15 mouse cellular contexts compared by ENCODE assay signal in the genomic region with DNA sequence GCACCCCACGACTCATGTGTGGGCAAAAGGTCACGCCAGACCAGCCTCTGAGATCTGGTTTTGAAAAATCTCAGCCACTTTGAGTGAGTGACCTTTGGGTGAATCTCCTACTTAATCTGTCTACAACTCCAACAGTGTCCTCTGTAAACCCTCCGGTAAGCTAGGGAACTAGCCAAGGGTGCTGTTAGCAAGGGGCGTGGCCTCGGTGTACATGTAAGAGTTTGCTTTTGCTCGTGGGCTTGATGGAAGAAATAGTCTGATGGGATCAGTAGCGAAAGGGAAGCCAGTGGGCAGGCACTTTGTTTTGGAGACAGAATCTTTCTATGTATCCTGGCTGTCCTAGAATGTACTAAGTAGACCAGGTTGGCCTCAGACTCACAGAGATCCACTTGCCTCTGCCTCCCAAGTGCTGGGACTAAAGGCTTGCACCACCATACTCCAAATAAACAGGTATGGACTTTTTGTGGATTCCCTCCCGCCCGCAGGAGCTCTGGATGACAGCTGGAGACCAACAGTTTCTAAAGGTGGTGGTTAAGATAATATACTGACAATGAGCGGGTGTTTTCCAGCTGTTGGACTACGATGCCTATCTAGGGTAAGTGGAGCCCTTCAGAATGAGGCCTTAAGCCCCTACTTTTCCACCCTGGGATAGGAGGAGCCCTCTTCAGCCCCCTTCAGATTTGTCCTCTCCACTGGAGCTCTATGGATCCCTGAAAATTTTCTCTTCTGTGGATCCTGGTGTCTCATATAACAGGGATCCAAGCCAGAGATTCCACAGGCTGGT. TPM values are rescaled to one million over a fixed set of nuclear protein-coding genes. Genes with fewer than 3 reads are reported as not detected.
DNase-seq lines count a peak whose midpoint lies in the region; ATAC-seq and TF ChIP-seq lines count a peak whose summit lies in the region.
"Had no signal": no experiment of that assay in that cellular context is flagged by ENCODE, and none has a peak within 500 bp of the region (broad histone marks: within the 10 kb centered on the region; RNA-seq: fewer than 3 reads in every experiment).

No protein-coding gene starts in this region.

- DNase-seq in hindbrain, embryonic 11.5 days (ENCODE audit: low spot score), result no peak
- peak; percentile 53 for DNase-seq in thymus, postnatal 0 days (ENCODE audit: low spot score)
- no peak for DNase-seq in thymus, adult 18-20 months
- DNase-seq in frontal cortex, postnatal 25 days (ENCODE audit: low spot score in 2 of 2), result no peak
- DNase-seq in Muller cell, postnatal 12 days (ENCODE audit: inconsistent ontology term), result no peak

- H3K27ac ChIP-seq in hindbrain, embryonic 13.5 days, result no peak overlapping the region
- no peak overlapping the region for H3K27ac ChIP-seq in hindbrain, embryonic 11.5 days (ENCODE audit: low read depth, low read length)
- H3K27ac ChIP-seq: forebrain, embryonic 12.5 days; hindbrain, embryonic 10.5 days; kidney, embryonic 15.5 days; limb, embryonic 15.5 days; neural tube, embryonic 12.5 days had no signal

- no peaks in the 10 kb centered on the region for H3K9me3 ChIP-seq in hindbrain, embryonic 13.5 days
- no peaks in the 10 kb centered on the region for H3K9me3 ChIP-seq in hindbrain, embryonic 11.5 days (ENCODE audit: control insufficient read depth, low read length)
- H3K9me3 ChIP-seq: forebrain, embryonic 12.5 days; hindbrain, embryonic 10.5 days; kidney, embryonic 15.5 days; limb, embryonic 15.5 days; neural tube, embryonic 12.5 days had no signal

- H3K9ac ChIP-seq in hindbrain, embryonic 13.5 days, result 0 out of 2 replicates have a peak overlapping the region, but pooled peaks have one; percentile 8
- no peak overlapping the region for H3K9ac ChIP-seq in hindbrain, embryonic 11.5 days (ENCODE audit: low read depth, low read length)
- H3K9ac ChIP-seq: forebrain, embryonic 12.5 days; kidney, embryonic 15.5 days; limb, embryonic 15.5 days; neural tube, embryonic 12.5 days had no signal

- H3K4me1 ChIP-seq in hindbrain, embryonic 13.5 days (replicated peaks), result peaks cover 35% of the 10 kb centered on the region
- H3K4me1 ChIP-seq in hindbrain, embryonic 11.5 days (replicated peaks; ENCODE audit: control insufficient read depth, insufficient read depth, low read length), result peaks cover 4% of the 10 kb centered on the region; the same call in 1 of the 2 replicates

- no peak for ATAC-seq in hindbrain, embryonic 13.5 days (ENCODE audit: low FRiP score)
- no peak for ATAC-seq in hindbrain, embryonic 11.5 days (ENCODE audit: low FRiP score)
- ATAC-seq: inflammation-experienced regulatory T-cells, adult 6 months had no signal

- no peak overlapping the region for H3K4me2 ChIP-seq in hindbrain, embryonic 13.5 days
- no peak overlapping the region for H3K4me2 ChIP-seq in hindbrain, embryonic 11.5 days (replicated peaks; ENCODE audit: low read depth, low read length)
- peak overlapping the region; percentile 48 for H3K4me2 ChIP-seq in myocyte (ENCODE audit: low read depth)
- H3K4me2 ChIP-seq: forebrain, embryonic 12.5 days; kidney, embryonic 15.5 days; limb, embryonic 15.5 days; neural tube, embryonic 12.5 days had no signal

- H3K4me3 ChIP-seq in hindbrain, embryonic 13.5 days, result no peak overlapping the region
- H3K4me3 ChIP-seq in hindbrain, embryonic 11.5 days (ENCODE audit: low read depth, low read length), result no peak overlapping the region
- no peak overlapping the region for H3K4me3 ChIP-seq in myocyte
- H3K4me3 ChIP-seq: forebrain, embryonic 12.5 days; hindbrain, embryonic 10.5 days; kidney, embryonic 15.5 days; limb, embryonic 15.5 days; megakaryocyte, embryonic 14.5 days; neural tube, embryonic 12.5 days had no signal

- no peak for TF ChIP-seq POLR2A in myocyte (IDR thresholded peaks at IDR 0.05; ENCODE audit: insufficient read length, low read depth)

- H3K79me2 ChIP-seq in myocyte (ENCODE audit: control insufficient read depth, insufficient read depth), result no peaks in the 10 kb centered on the region

- WGBS in hindbrain, embryonic 13.5 days, result 78% methylated on average over 11 of the region's 11 CpGs
- 77% methylated on average over 11 of the region's 11 CpGs for WGBS in hindbrain, embryonic 11.5 days

- peaks cover 91% of the 10 kb centered on the region for H3K27me3 ChIP-seq in hindbrain, embryonic 13.5 days
- peaks cover 64% of the 10 kb centered on the region for H3K27me3 ChIP-seq in hindbrain, embryonic 11.5 days (ENCODE audit: control insufficient read depth, insufficient read depth, low read length)
- H3K27me3 ChIP-seq in myocyte (ENCODE audit: control insufficient read depth, insufficient read depth, insufficient read length), result no peaks in the 10 kb centered on the region

- no peak overlapping the region for H3ac ChIP-seq in myocyte (ENCODE audit: control insufficient read depth, insufficient read length)

- H3K36me3 ChIP-seq in hindbrain, embryonic 13.5 days, result no peaks in the 10 kb centered on the region
- no peaks in the 10 kb centered on the region for H3K36me3 ChIP-seq in hindbrain, embryonic 11.5 days (ENCODE audit: control insufficient read depth, insufficient read depth, low read length)
- no peaks in the 10 kb centered on the region for H3K36me3 ChIP-seq in myocyte (ENCODE audit: control insufficient read depth, insufficient read depth)
- H3K36me3 ChIP-seq: forebrain, embryonic 12.5 days; hindbrain, embryonic 10.5 days; kidney, embryonic 15.5 days; limb, embryonic 15.5 days; neural tube, embryonic 12.5 days had no signal

TF ChIP-seq in myocyte, 11 proteins besides CTCF, POLR2A, EP300 and RAD21:
- TF ChIP-seq E2F4 (IDR thresholded peaks at IDR 0.05; ENCODE audit: insufficient read depth) (no peak), CEBPB (IDR thresholded peaks at IDR 0.05; ENCODE audit: insufficient read depth, poor library complexity, severe bottlenecking) (no peak), SRF (IDR thresholded peaks at IDR 0.05; ENCODE audit: control insufficient read depth, insufficient read length, low read depth) (no peak), MYOG (IDR thresholded peaks at IDR 0.05; ENCODE audit: control insufficient read depth in 1 of 3, insufficient read depth in 1 of 3, insufficient read length in 2 of 3, low read depth in 2 of 3) (no peak), USF1 (IDR thresholded peaks at IDR 0.05; ENCODE audit: low read depth) (no peak), MYOD1 (IDR thresholded peaks at IDR 0.05; ENCODE audit: control insufficient read depth in 1 of 3, insufficient read length in 2 of 3, low read depth in 2 of 3) (no peak), TCF12 (IDR thresholded peaks at IDR 0.05; ENCODE audit: insufficient read depth, poor library complexity, severe bottlenecking) (no peak), REST (IDR thresholded peaks at IDR 0.05; ENCODE audit: insufficient read depth, insufficient read length) (no peak), POLR2AphosphoS2 (IDR thresholded peaks at IDR 0.05; ENCODE audit: insufficient read length, low read depth) (no peak)
TF ChIP-seq in myocyte: peak in this region for 0.

RNA-seq across cellular contexts. Expression of a gene that starts 4.1 kb away (rescaled TPM):
- polyA plus RNA-seq in hindbrain, embryonic 13.5 days (2015; fragmentation: Nextera tagmentation; extraction: Ambion mirVana), result 0.39 TPM in 1 of 2 replicates, not detected in the other
- polyA plus RNA-seq in hindbrain, embryonic 11.5 days (2014; fragmentation: Nextera tagmentation; extraction: Ambion mirVana), result not detected in 2 replicates
- 0.36 and 0.46 TPM in 2 replicates for polyA plus RNA-seq in thymus, postnatal 0 days (2015; fragmentation: Nextera tagmentation; extraction: Ambion mirVana)
- 165 TPM for polyA plus RNA-seq in myocyte (2012; fragmentation: generic; extraction: Trizol)
- polyA plus RNA-seq: forebrain, embryonic 12.5 days; inflammation-experienced regulatory T-cells, adult 6 months; kidney, embryonic 15.5 days; midbrain, postnatal 0 days; neural tube, embryonic 12.5 days had no signal

RNA-seq across cellular contexts. Expression of a gene that starts 8.6 kb away (rescaled TPM):
- polyA plus RNA-seq in hindbrain, embryonic 13.5 days (2015; fragmentation: Nextera tagmentation; extraction: Ambion mirVana), result 4.1 and 4.8 TPM in 2 replicates
- 7.1 and 7.6 TPM in 2 replicates for polyA plus RNA-seq in hindbrain, embryonic 11.5 days (2014; fragmentation: Nextera tagmentation; extraction: Ambion mirVana)
- 92.9 and 111 TPM in 2 replicates for polyA plus RNA-seq in thymus, postnatal 0 days (2015; fragmentation: Nextera tagmentation; extraction: Ambion mirVana)
- polyA plus RNA-seq in myocyte (2012; fragmentation: generic; extraction: Trizol), result 1.1 TPM

RNA-seq across cellular contexts. Expression of a gene that starts 13.9 kb away (rescaled TPM):
- 2.1 and 2.4 TPM in 2 replicates for polyA plus RNA-seq in hindbrain, embryonic 13.5 days (2015; fragmentation: Nextera tagmentation; extraction: Ambion mirVana)
- 2.4 and 2.6 TPM in 2 replicates for polyA plus RNA-seq in hindbrain, embryonic 11.5 days (2014; fragmentation: Nextera tagmentation; extraction: Ambion mirVana)
- 181 and 185 TPM in 2 replicates for polyA plus RNA-seq in thymus, postnatal 0 days (2015; fragmentation: Nextera tagmentation; extraction: Ambion mirVana)
- polyA plus RNA-seq in myocyte (2012; fragmentation: generic; extraction: Trizol), result 1.5 TPM

Comparison
In these comparisons a context has a peak if more than half of its experiments do, and no peak if none do; other contexts are left out.
1. RNA of a gene that starts 4.1 kb away (polyA plus RNA-seq): 165 TPM in myocyte (single experiment); 0.36 to 0.46 TPM in thymus, postnatal 0 days, 0.39 TPM in hindbrain, embryonic 13.5 days and not detected in hindbrain, embryonic 11.5 days; every median in the first group is over 100 times any median in the second.
2. RNA of a gene that starts 8.6 kb away (polyA plus RNA-seq): 92.9 to 111 TPM in thymus, postnatal 0 days; 7.1 to 7.6 TPM in hindbrain, embryonic 11.5 days, 4.1 to 4.8 TPM in hindbrain, embryonic 13.5 days and 1.1 TPM in myocyte (single experiment); every median in the first group is over 10 times any median in the second.
3. RNA of a gene that starts 13.9 kb away (polyA plus RNA-seq): 181 to 185 TPM in thymus, postnatal 0 days; 2.4 to 2.6 TPM in hindbrain, embryonic 11.5 days, 2.1 to 2.4 TPM in hindbrain, embryonic 13.5 days and 1.5 TPM in myocyte (single experiment); every median in the first group is over 10 times any median in the second.